In the genomic region with DNA sequence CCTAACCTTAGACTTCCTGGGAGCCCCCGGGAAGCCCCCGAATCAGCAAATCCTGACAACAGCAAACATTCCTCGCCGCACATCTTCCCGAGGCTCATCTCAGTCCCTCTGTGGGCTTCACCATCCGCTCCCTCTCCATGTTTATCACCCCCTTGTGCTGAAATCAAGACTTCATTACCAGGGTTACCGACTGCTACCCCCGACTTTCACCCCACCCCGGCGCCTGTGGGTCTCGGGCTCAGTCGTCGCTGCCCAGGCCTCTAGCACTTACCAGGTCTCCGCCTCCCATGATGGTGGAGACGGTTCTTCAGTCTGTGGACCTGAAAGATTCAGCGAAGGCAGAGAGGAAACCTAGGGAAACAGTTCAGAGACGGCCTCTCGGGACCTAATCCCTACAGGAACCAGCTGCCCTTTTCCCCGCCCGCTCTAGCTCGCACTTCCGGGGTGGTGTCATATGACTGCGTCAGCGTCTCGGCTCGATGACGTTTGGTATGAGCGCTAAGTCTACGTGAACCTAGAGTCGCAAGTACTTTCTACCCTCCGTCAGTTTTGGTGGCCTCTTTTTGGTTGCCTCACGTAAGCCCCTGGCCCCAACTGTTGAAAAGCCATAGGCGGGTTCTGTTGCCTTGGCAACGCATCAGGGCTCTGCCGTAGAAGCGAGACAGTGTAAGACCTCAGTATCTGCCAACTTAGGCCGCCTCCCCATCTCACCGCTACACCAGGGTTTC, we compare ENCODE assay signal across 8 mouse cellular contexts. TPM values are rescaled to one million over a fixed set of nuclear protein-coding genes. Genes with fewer than 3 reads are reported as not detected.
A peak's percentile ranks its signal among the peaks of the same experiment; 100 is the strongest.
DNase-seq lines count a peak whose midpoint lies in the region; ATAC-seq lines count a peak whose summit lies in the region.

Cwc25 (minus strand) TSS at position 403 of the 728 bp plus-strand sequence.

- H3K9me3 ChIP-seq in heart, embryonic 13.5 days, result no peaks in the 10 kb centered on the region
- no peaks in the 10 kb centered on the region for H3K9me3 ChIP-seq in liver, embryonic 12.5 days (replicated peaks)
- no peaks in the 10 kb centered on the region for H3K9me3 ChIP-seq in stomach, embryonic 15.5 days

- H3K4me1 ChIP-seq in brown adipose tissue, adult 24 weeks (ENCODE audit: control insufficient read depth, insufficient read depth, insufficient read length, low read length), result peaks cover 8% of the 10 kb centered on the region; the same call in 1 of the 2 replicates
- peaks cover 13% of the 10 kb centered on the region for H3K4me1 ChIP-seq in heart, embryonic 13.5 days
- peaks cover 24% of the 10 kb centered on the region for H3K4me1 ChIP-seq in liver, embryonic 12.5 days
- H3K4me1 ChIP-seq in stomach, embryonic 15.5 days, result peaks cover 8% of the 10 kb centered on the region

- no peaks in the 10 kb centered on the region for H3K27me3 ChIP-seq in heart, embryonic 13.5 days (replicated peaks)
- H3K27me3 ChIP-seq in liver, embryonic 12.5 days (replicated peaks), result 0 out of 2 replicates have a peak, but pooled peaks cover 4% of the 10 kb centered on the region
- H3K27me3 ChIP-seq in stomach, embryonic 15.5 days (replicated peaks), result no peaks in the 10 kb centered on the region

- under 1% methylated on average over 38 of the region's 38 CpGs for WGBS in heart, embryonic 13.5 days
- under 1% methylated on average over 38 of the region's 38 CpGs for WGBS in liver, embryonic 12.5 days (ENCODE audit: insufficient replicate concordance)
- under 1% methylated on average over 38 of the region's 38 CpGs for WGBS in stomach, embryonic 15.5 days

- H3K36me3 ChIP-seq in heart, embryonic 13.5 days, result peaks cover 30% of the 10 kb centered on the region
- H3K36me3 ChIP-seq in liver, embryonic 12.5 days, result peaks cover 30% of the 10 kb centered on the region
- H3K36me3 ChIP-seq in stomach, embryonic 15.5 days, result peaks cover 17% of the 10 kb centered on the region

- peak within 1 kb of the TSS; percentile 93 for H3K27ac ChIP-seq in brown adipose tissue, adult 24 weeks (replicated peaks; ENCODE audit: low read depth, low read length)
- peak within 1 kb of the TSS; percentile 87 for H3K27ac ChIP-seq in heart, embryonic 13.5 days (replicated peaks)
- peak within 1 kb of the TSS; percentile 94 for H3K27ac ChIP-seq in liver, embryonic 12.5 days
- H3K27ac ChIP-seq in stomach, embryonic 15.5 days, result peak within 1 kb of the TSS; percentile 96

- ATAC-seq in heart, embryonic 13.5 days (ENCODE audit: extremely low read depth, insufficient number of reproducible peaks, low FRiP score, low TSS enrichment), result peak; percentile 79
- ATAC-seq in liver, embryonic 12.5 days, result peak; percentile 93
- peak; percentile 89 for ATAC-seq in stomach, embryonic 15.5 days (ENCODE audit: insufficient read depth, low FRiP score, low read depth)

- peak; percentile 97 for DNase-seq in CD4-positive, CD25-positive, alpha-beta regulatory T cell, adult 2 months (ENCODE audit: low read depth, low spot score)
- peak; percentile 47 for DNase-seq in fat pad, adult 2 months (ENCODE audit: extremely low read depth, low read depth, low spot score)
- peak; percentile 97 for DNase-seq in kidney, postnatal 10 days
- peak; percentile 93 to 94 for DNase-seq in natural killer cell, adult 2 months (ENCODE audit: low spot score in 2 of 2)

- peak within 1 kb of the TSS; percentile 84 for H3K4me3 ChIP-seq in brown adipose tissue, adult 24 weeks (ENCODE audit: insufficient read depth, low read depth, low read length)
- H3K4me3 ChIP-seq in heart, embryonic 13.5 days, result peak within 1 kb of the TSS; percentile 85
- H3K4me3 ChIP-seq in liver, embryonic 12.5 days, result peak within 1 kb of the TSS; percentile 95
- peak within 1 kb of the TSS; percentile 98 for H3K4me3 ChIP-seq in stomach, embryonic 15.5 days (replicated peaks)

- H3K9ac ChIP-seq in heart, embryonic 13.5 days, result peak within 1 kb of the TSS; percentile 96
- peak within 1 kb of the TSS; percentile 91 for H3K9ac ChIP-seq in liver, embryonic 12.5 days
- H3K9ac ChIP-seq in stomach, embryonic 15.5 days, result peak within 1 kb of the TSS; percentile 92

- peak within 1 kb of the TSS; percentile 75 for H3K4me2 ChIP-seq in heart, embryonic 13.5 days
- peak within 1 kb of the TSS; percentile 84 for H3K4me2 ChIP-seq in liver, embryonic 12.5 days
- peak within 1 kb of the TSS; percentile 72 for H3K4me2 ChIP-seq in stomach, embryonic 15.5 days

RNA-seq across cellular contexts. Expression of gene Cwc25, which starts in this region (rescaled TPM):
- 5.8 and 7.1 TPM in 2 replicates for polyA plus RNA-seq in brown adipose tissue, adult 24 weeks (2012; ENCODE audit: insufficient read depth, insufficient read length, missing spikeins)
- polyA plus RNA-seq in heart, embryonic 13.5 days (2015; fragmentation: Nextera tagmentation; extraction: Ambion mirVana), result 10.2 and 10.5 TPM in 2 replicates
- 10.7 and 10.9 TPM in 2 replicates for polyA plus RNA-seq in liver, embryonic 12.5 days (2016; fragmentation: Nextera tagmentation; extraction: Ambion mirVana)
- polyA plus RNA-seq in stomach, embryonic 15.5 days (2015; fragmentation: Nextera tagmentation; extraction: Ambion mirVana), result 14.8 and 16.8 TPM in 2 replicates

Comparison
In these comparisons a context has a peak if more than half of its experiments do, and no peak if none do; other contexts are left out.
1. Peak in every context shown above with its lines: DNase-seq, ATAC-seq, H3K4me3 ChIP-seq and H3K27ac ChIP-seq.
2. DNase-seq: peak in every context shown above with its lines; median percentile 97 in CD4-positive, CD25-positive, alpha-beta regulatory T cell, adult 2 months; 97 in kidney, postnatal 10 days; 94 in natural killer cell, adult 2 months; 47 in fat pad, adult 2 months.